Mouse (Mus musculus): ENCODE data around the gene Pomp.

- TF ChIP-seq CTCF (conservative IDR thresholded peaks at IDR 0.05; ENCODE audit: low read length) = no peak
- TF ChIP-seq NANOG (IDR thresholded peaks at IDR 0.05; ENCODE audit: borderline replicate concordance, low read length) = no peak
Observed at GRCm38 (mm10) chr5:147918044-147918846, 58.0 kb downstream of the Pomp start.

All from E14TG2a.4 (cell line).